Mouse (Mus musculus): ENCODE measurements around the gene Akap1.

The Akap1 gene

DNA sequence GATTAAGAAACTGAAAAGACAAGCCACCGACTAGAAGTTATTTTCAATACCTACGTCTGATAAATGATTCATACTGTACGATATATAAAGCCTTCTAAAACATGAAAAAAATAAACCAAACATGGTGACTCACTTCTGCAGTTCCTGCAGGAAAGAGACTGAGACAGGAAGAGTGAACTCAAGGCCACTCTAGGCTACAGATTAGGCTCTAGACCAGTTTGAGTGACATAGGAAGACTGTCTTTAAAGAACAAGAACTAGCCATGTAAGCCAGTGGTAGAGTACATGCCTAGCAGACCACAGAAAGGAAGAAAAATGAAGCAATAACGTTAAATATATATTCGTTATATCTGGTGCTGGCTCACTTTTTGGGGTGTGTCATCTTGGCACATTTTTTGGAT, 81.9 kb downstream of the Akap1 start:
- no peak for DNase-seq (ENCODE audit: low read depth, low spot score)

Measured in CD4-positive, CD25-positive, alpha-beta regulatory T cell, adult 2 months (primary cell).